Mouse (Mus musculus): Measurements from ENCODE around the gene Stx3.

DNA sequence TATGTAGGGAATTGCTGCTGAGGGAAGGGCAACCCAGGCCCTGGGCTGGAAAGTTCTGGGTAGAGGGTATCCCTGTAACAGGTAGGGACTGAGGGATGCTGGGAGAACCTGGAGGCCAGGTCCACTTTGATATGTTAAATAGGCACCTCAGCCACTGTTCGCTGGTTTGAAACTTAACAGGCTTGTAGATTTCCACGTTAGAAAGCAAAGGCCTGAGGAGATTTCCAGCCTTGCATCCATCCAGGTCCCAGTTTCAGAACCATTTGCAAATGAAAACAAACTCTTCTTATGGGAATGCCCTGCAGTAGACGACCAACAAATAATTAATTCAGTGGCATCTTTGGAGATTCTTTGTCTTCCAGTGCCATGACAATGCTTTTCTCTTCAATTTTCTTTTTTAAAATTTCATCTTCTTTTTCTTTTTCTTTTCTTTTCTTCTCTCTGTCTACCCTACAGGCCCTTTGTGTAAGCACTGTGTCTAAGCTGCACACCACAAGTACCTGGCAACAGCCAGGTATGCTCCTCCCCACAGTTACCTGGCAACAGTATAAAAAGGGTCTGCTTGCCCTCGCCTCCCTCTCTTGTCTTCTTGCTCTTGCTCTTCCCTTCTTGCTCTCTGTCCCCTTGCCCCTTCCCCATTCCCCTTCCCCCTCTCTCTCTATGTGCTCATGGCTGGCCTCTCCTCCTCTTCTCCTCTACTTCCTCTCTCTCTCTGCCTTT is 4.3 kb upstream of the Stx3 start:
- TF ChIP-seq CTCF (IDR thresholded peaks at IDR 0.05; ENCODE audit: low read depth): no peak
- no peak for TF ChIP-seq EP300 (optimal IDR thresholded peaks at IDR 0.05)
